Mouse (Mus musculus) liver, embryonic 15.5 days (tissue): ENCODE measurements around the gene Bhlhe40. TPM values are rescaled to one million over a fixed set of nuclear protein-coding genes. Genes with fewer than 3 reads are reported as not detected.

Experiments
- ATAC-seq: fragments of 200-750 bp; cut with Nextera tagmentation; 2 replicates; pipeline ENCODE4 v1.8.0; 2017; ENCODE audit warnings: moderate number of reproducible peaks, mild to moderate bottlenecking, moderate library complexity; ENCODE audit not compliant: insufficient read depth
- H3K27ac ChIP-seq: fragments of 300-500 bp; sonication (generic); replicated peaks from 2 replicates; pipeline ENCODE4 v1.5.1; 2015; ENCODE audit warnings: mild to moderate bottlenecking, inconsistent platforms
- H3K27me3 ChIP-seq: fragments of 300-500 bp; sonication (generic); 2 replicates; pipeline ENCODE4 v1.6.1; 2015; ENCODE audit warnings: mild to moderate bottlenecking, inconsistent platforms
- H3K36me3 ChIP-seq: fragments of 300-500 bp; sonication (generic); replicated peaks from 2 replicates; pipeline ENCODE4 v1.6.1; 2015; ENCODE audit warnings: moderate library complexity, mild to moderate bottlenecking, inconsistent platforms
- H3K4me1 ChIP-seq: fragments of 300-500 bp; sonication (generic); replicated peaks from 2 replicates; pipeline ENCODE4 v1.6.1; 2015; ENCODE audit warnings: inconsistent platforms
- H3K4me2 ChIP-seq: fragments of 300-500 bp; sonication (generic); 2 replicates; pipeline ENCODE4 v1.6.1; 2015; ENCODE audit warnings: moderate library complexity, mild to moderate bottlenecking, inconsistent platforms
- H3K4me3 ChIP-seq: fragments of 300-500 bp; sonication (generic); replicated peaks from 2 replicates; pipeline ENCODE4 v1.5.1; 2015; ENCODE audit warnings: mild to moderate bottlenecking, inconsistent platforms
- H3K9ac ChIP-seq: fragments of 300-500 bp; sonication (generic); 2 replicates; pipeline ENCODE4 v1.6.1; 2015; ENCODE audit warnings: moderate library complexity, mild to moderate bottlenecking, inconsistent platforms
- H3K9me3 ChIP-seq: fragments of 300-500 bp; sonication (generic); replicated peaks from 2 replicates; pipeline ENCODE4 v1.6.1; 2016; ENCODE audit warnings: inconsistent platforms
- WGBS: fragments of 180-500 bp; shearing (Covaris S2); methylation state at CpG from one replicate; pipeline ENCODE4 v1.1.7; 2015; ENCODE audit warnings: mixed read lengths; ENCODE audit not compliant: insufficient replicate concordance; 5-methylcytosine and 5-hydroxymethylcytosine counted together
- polyA plus RNA-seq: library from polyadenylated mRNA; unstranded; fragments of >200 nt; fragmentation: Nextera tagmentation; extraction: Ambion mirVana; gene quantifications from 2 replicates; pipeline ENCODE4 v1.2.1, GENCODE M21; 2015

The Bhlhe40 gene
- polyA plus RNA-seq, 1 experiment from 2014 or later, result 13.2 TPM

DNA sequence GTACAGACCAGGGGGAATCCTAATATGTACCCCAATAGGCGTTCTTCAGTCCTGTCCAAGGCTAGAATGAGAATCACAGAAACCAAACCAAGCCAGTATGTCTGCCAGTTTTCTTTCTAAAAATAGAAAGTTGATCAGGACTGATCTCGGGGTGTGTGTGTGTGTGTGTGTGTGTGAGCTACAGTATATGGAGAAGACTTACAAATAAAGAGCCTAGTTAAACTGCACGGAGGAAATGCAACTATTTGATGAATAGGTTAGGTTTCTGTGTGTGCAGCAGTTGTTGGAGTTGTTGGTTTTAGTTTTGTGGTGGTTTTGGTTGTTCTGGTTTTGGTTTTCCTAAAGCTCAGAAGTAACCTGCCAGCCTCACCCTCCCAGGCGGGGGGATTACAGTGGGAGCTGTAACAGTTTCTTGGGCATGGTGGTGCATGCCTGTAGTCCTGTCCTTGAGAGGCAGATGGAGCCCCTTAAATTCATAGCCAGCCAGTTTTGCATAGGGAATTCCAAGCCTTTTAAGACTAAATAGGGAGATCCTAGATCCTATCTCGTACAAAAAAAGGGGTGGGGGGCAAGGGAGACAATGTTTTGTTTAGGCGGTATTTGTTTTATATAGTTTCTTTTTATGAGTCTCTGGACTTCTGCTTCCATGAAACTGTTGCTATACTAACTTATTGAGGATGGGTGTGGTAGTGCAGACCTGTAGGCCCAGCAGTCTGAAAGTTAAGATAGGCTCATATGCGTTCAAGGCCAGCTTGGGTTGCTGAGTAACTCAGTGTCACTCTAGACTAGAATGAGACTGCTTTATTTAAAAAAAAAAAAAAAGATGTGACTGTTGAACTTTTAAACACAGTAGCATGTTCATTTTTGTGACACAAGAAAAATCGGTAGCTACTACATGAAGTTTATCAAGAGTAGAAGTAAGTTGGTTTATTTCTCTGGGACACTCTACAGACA lies 3.1 kb downstream of the Bhlhe40 start:
- Histone ChIP-seq H3K27ac (no peak overlapping the region), H3K4me3 (peak overlapping the region; percentile 51), H3K9ac (no peak overlapping the region), H3K9me3 (no peaks in the 10 kb centered on the region), H3K4me1 (peaks cover 24% of the 10 kb centered on the region), H3K36me3 (peaks cover 14% of the 10 kb centered on the region), H3K4me2 (peak overlapping the region; percentile 65), H3K27me3 (peaks cover 47% of the 10 kb centered on the region)
- no peak for ATAC-seq
- whole genome bisulfite sequencing, result 49% methylated on average over 8 of the region's 8 CpGs

DNA sequence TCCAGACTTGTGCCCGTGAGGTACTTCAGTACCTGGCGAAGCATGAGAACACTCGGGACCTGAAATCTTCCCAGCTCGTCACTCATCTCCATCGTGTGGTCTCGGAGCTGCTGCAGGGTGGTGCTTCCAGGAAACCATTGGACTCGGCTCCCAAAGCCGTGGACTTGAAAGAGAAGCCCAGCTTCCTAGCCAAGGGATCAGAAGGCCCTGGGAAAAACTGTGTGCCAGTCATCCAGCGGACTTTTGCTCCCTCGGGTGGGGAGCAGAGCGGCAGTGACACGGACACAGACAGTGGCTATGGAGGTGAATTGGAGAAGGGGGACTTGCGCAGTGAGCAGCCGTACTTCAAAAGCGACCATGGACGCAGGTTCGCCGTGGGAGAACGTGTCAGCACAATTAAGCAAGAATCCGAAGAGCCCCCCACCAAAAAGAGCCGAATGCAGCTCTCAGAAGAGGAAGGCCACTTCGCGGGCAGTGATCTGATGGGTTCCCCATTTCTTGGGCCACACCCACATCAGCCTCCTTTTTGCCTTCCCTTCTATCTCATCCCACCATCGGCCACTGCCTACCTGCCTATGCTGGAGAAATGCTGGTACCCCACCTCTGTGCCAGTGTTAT lies 4.2 kb downstream of the Bhlhe40 start:
- no peak overlapping the region for H3K27ac ChIP-seq
- no peak for ATAC-seq
- peaks cover 14% of the 10 kb centered on the region for H3K36me3 ChIP-seq
- H3K9ac ChIP-seq, result no peak overlapping the region
- H3K4me3 ChIP-seq, result no peak overlapping the region
- peaks cover 25% of the 10 kb centered on the region for H3K4me1 ChIP-seq
- peaks cover 44% of the 10 kb centered on the region for H3K27me3 ChIP-seq
- no peaks in the 10 kb centered on the region for H3K9me3 ChIP-seq
- 68% methylated on average over 24 of the region's 24 CpGs for WGBS
- no peak overlapping the region for H3K4me2 ChIP-seq

DNA sequence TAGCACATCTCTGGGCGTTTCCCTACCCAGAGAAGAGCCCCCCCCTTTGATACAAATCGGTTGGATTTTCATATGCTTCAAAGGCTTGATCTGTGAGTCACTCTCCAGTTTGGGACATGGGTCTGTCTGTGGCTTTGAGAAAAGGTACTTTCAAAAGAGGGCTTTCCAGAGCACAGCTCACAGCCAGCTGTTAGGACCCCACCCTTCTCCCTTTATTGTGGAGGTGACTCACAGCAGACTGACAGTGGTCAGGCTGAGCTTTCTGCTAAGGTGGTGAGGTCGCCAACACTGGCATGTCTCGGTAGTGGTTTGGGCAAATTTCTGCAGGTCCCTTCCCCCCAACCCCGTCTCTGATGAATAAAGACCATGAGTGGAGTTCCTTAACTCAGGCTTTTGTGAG lies 5.2 kb downstream of the Bhlhe40 start:
- Histone ChIP-seq H3K9ac (no peak overlapping the region), H3K4me3 (no peak overlapping the region), H3K27me3 (peaks cover 36% of the 10 kb centered on the region), H3K4me2 (no peak overlapping the region), H3K36me3 (peaks cover 14% of the 10 kb centered on the region), H3K9me3 (no peaks in the 10 kb centered on the region), H3K4me1 (peaks cover 25% of the 10 kb centered on the region), H3K27ac (no peak overlapping the region)
- no peak for ATAC-seq
- WGBS, result 52% methylated on average over 5 of the region's 5 CpGs

DNA sequence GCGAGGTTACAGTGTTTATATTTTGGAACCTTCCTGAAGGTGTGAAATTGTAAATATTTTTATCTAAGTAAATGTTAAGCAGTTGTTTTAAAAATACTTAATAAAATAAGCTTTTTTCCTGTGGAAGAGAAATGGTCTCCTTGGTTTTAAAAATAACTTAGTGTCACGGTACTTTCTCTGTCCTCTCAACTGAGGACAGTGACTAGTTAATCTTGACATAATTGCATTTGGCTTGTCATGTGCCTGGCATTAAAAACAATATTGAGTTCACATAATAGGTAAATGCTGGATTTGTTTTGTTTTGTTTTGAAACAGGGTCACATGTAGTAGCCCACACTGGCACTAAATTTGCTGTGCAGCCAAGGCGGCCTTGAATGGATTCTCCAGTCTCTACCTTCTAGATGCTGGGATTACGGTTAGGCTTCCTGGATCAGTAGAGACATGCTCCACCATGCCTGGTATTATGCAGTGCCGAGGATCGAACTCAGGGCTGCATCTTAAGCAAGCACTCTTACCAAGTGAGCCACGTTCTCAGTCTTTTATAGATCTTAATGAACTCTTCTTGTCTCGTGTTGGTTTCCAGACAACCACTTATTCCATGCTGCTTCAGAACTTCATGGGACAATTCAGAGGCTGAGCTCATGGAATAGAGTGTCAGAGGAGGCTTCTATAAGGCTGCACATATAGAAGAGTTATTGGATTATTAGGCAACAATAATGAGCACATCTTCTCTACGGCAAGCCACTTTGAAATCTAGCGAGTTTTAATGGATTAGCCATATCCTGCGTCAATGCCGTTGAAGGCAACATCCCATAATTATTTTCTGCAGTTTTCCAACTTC lies 6.4 kb downstream of the Bhlhe40 start:
- no peak for ATAC-seq
- Histone ChIP-seq H3K9ac (no peak overlapping the region), H3K4me1 (peaks cover 25% of the 10 kb centered on the region), H3K27me3 (peaks cover 24% of the 10 kb centered on the region), H3K9me3 (no peaks in the 10 kb centered on the region), H3K4me2 (no peak overlapping the region), H3K27ac (no peak overlapping the region), H3K36me3 (peaks cover 14% of the 10 kb centered on the region), H3K4me3 (no peak overlapping the region)
- WGBS, result 68% methylated on average over 12 of the region's 12 CpGs

DNA sequence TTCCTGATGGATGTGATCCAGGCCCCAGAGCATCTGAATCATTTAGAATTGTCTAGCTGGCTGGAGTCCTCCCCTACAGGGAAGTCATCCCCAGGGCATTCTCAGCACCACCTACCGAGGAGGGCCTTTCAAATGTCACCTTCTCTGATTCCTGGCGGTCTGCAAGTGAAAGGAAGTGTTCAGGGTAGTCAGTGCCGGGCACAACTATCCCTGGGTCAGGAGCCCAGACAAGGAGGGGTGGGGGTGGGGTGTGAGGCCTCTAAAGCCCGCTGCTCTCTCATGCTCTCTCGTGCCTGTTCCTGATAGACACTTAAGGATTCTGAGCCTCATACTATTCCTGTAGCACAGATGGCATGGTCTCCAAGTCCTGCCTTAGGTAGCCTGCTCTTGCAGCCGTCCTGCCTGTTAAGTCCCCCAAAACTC lies 7.2 kb downstream of the Bhlhe40 start:
- 38% methylated on average over 6 of the region's 6 CpGs for WGBS
- Histone ChIP-seq H3K27me3 (peaks cover 17% of the 10 kb centered on the region), H3K4me2 (0 out of 2 replicates have a peak overlapping the region, but pooled peaks have one; percentile 62), H3K4me3 (no peak overlapping the region), H3K9me3 (no peaks in the 10 kb centered on the region), H3K27ac (no peak overlapping the region), H3K36me3 (peaks cover 14% of the 10 kb centered on the region), H3K4me1 (peaks cover 25% of the 10 kb centered on the region), H3K9ac (no peak overlapping the region)
- ATAC-seq, result 0 out of 2 replicates have a peak, but pooled peaks have one; percentile 8

DNA sequence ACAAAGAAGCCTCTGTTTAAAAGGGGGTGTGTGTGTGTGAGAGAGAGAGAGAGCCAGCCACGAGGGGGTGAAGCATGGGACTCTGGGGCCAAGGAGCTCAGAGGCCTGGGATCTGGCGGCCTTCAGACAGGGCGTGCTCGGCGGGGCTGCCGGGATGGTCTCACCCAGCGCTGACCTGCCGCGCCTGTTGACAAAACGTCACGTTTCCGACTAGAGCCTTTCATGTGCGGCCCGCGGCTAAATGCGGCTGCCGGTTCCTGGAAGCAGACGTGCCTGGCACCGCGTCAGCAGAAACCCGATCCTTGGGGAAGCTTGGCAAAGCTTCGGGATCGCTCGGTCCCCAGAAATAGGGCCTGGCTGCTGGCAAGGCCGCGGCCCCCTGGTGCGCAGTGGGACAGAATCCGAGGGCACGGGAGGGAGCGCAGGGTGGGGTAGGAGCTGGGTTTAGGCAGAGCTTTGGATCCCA lies 7.9 kb downstream of the Bhlhe40 start:
- H3K4me1 ChIP-seq, result peaks cover 25% of the 10 kb centered on the region
- WGBS, result 4% methylated on average over 30 of the region's 30 CpGs

DNA sequence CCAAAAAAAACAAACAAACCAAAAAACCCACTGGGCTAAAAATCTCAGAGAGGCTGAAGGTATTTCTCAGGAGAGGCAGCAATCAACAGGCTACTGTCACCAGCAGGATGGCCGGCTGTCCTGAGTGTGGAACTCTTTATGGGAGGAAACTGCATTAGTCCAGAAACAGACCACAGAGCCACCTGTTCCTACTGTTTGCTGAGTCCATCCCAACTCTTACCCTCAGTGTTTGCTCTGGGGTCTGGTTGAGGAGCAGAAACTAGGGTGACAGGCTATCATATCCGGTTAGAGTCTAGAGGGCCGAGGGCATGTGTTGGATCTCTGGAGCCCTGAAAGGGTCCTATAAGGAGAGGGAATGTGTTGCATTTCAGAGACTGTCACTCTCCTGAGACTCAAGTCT lies 9.8 kb downstream of the Bhlhe40 start:
- H3K4me3 ChIP-seq, result no peak overlapping the region
- no peak for ATAC-seq
- H3K4me2 ChIP-seq, result no peak overlapping the region
- no peaks in the 10 kb centered on the region for H3K9me3 ChIP-seq
- H3K4me1 ChIP-seq, result peaks cover 17% of the 10 kb centered on the region
- H3K9ac ChIP-seq, result no peak overlapping the region
- peaks cover 4% of the 10 kb centered on the region; the same call in 1 of the 2 replicates for H3K36me3 ChIP-seq
- peaks cover 17% of the 10 kb centered on the region for H3K27me3 ChIP-seq
- H3K27ac ChIP-seq, result no peak overlapping the region
- WGBS, result 66% methylated on average over 3 of the region's 3 CpGs

More for the DNA sequence above, 7.9 kb downstream of the Bhlhe40 start:
- Histone ChIP-seq H3K9me3 (no peaks in the 10 kb centered on the region), H3K36me3 (peaks cover 14% of the 10 kb centered on the region), H3K27ac (no peak overlapping the region), H3K9ac (no peak overlapping the region), H3K27me3 (peaks cover 17% of the 10 kb centered on the region), H3K4me2 (peak overlapping the region; percentile 62), H3K4me3 (peak overlapping the region; percentile 26)
- peak; percentile 57 for ATAC-seq

DNA sequence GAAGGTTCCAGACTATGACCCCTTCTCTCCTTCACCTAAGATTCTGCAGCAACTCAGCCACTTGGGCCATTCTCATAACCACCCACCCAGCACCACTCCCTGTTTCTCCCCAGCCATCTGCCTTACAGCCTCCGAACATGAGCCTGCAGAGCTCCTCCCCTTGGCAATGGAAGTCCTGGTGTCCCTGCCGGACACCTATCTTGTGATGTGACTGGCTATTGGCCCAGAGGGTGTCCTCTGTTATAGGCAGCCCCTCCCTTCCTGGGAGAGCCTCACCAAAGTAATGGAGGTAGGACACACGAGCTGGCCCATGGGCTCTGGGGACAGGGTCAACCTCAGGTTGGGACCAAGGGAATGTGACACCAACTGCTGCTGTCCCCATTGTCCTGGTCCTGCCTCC lies 10.4 kb downstream of the Bhlhe40 start:
- H3K27me3 ChIP-seq, result peaks cover 17% of the 10 kb centered on the region
- H3K9ac ChIP-seq, result no peak overlapping the region
- no peak for ATAC-seq
- no peak overlapping the region for H3K27ac ChIP-seq
- peaks cover 15% of the 10 kb centered on the region for H3K4me1 ChIP-seq
- no peaks in the 10 kb centered on the region for H3K9me3 ChIP-seq
- H3K4me3 ChIP-seq, result no peak overlapping the region
- WGBS, result 50% methylated on average over 3 of the region's 3 CpGs
- no peaks in the 10 kb centered on the region for H3K36me3 ChIP-seq
- H3K4me2 ChIP-seq, result no peak overlapping the region

DNA sequence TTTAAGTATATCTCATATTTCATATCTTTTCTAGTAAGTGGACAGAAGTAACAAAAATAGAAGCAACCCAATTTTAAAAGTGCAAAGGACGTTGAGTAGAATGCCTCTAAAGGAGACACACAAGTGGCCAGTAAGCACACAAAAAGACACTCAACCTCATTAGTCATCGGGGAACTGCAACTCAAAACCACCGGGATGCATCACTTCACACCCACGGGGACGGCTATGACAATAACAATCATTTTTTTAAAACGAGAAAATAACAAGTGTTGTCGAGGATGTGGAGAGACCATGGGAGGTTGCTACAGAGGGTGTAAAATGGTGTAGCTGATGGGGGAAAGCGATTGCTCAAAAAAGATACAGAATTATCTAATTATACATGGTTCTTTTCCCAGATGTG lies 11.7 kb downstream of the Bhlhe40 start:
- H3K4me1 ChIP-seq, result peaks cover 21% of the 10 kb centered on the region
- no peak for ATAC-seq
- H3K27ac ChIP-seq, result no peak overlapping the region
- H3K4me2 ChIP-seq, result no peak overlapping the region
- H3K4me3 ChIP-seq, result no peak overlapping the region
- no peaks in the 10 kb centered on the region for H3K36me3 ChIP-seq
- WGBS, result 58% methylated on average over 8 of the region's 8 CpGs
- peaks cover 17% of the 10 kb centered on the region for H3K27me3 ChIP-seq
- no peak overlapping the region for H3K9ac ChIP-seq
- H3K9me3 ChIP-seq, result no peaks in the 10 kb centered on the region

DNA sequence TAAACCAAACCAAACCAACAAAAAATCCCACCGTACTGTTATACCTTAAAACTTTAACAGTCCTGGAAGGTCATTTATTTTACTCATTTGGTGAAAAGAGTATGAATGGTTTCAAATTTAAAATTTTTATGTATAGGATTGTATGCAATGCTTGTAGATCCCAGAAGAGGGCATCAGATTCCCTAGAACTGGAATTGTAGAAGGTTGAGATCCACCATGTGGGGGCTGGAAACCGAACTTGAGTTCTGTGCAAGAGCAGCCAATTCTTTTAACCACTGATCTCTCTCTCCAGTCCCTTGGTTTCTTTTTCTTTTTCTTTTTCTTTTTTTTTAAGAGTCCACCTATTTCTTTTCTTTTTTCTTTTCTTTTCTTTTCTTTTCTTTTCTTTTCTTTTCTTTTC lies 13.8 kb downstream of the Bhlhe40 start:
- ATAC-seq, result no peak
- Histone ChIP-seq H3K9me3 (no peaks in the 10 kb centered on the region), H3K27me3 (peaks cover 5% of the 10 kb centered on the region; the same call in 1 of the 2 replicates), H3K9ac (no peak overlapping the region), H3K27ac (no peak overlapping the region), H3K4me1 (peaks cover 15% of the 10 kb centered on the region), H3K4me3 (no peak overlapping the region), H3K36me3 (no peaks in the 10 kb centered on the region), H3K4me2 (no peak overlapping the region)
- 78% methylated on average over 2 of the region's 2 CpGs for WGBS
